ENCODE assay signal across 16 mouse cellular contexts in genomic region chr2:16172086-16172485, GRCm38 (mm10).
"Had no signal": no experiment of that assay in that cellular context is flagged by ENCODE, and none has a peak within 500 bp of the region (broad histone marks: within the 10 kb centered on the region; RNA-seq: fewer than 3 reads in every experiment).

No protein-coding gene starts in this region.

- H3K27me3 ChIP-seq: neural tube, embryonic 13.5 days; neural tube, embryonic 15.5 days; stomach, embryonic 15.5 days had no signal

- H3K4me1 ChIP-seq: neural tube, embryonic 13.5 days; neural tube, embryonic 15.5 days; stomach, embryonic 15.5 days had no signal

- DNase-seq: lung, adult 18-20 months; lung, embryonic 14.5 days; lung, postnatal 10 days; lung, postnatal 4 days; midbrain, embryonic 14.5 days; right cerebral cortex, adult 18-20 months; right cerebral cortex, postnatal 14 days; thymus, adult 2 months; thymus, postnatal 25 days; thymus, postnatal 4 days had no signal

- H3K36me3 ChIP-seq: neural tube, embryonic 13.5 days; neural tube, embryonic 15.5 days; stomach, embryonic 15.5 days had no signal

- H3K9me3 ChIP-seq: neural tube, embryonic 13.5 days; neural tube, embryonic 15.5 days; stomach, embryonic 15.5 days had no signal

- H3K4me3 ChIP-seq: myocyte; neural tube, embryonic 13.5 days; neural tube, embryonic 15.5 days; stomach, embryonic 15.5 days had no signal

- H3K27ac ChIP-seq: liver, embryonic 14.5 days; neural tube, embryonic 13.5 days; neural tube, embryonic 15.5 days; stomach, embryonic 15.5 days; stomach, postnatal 0 days had no signal
